Mouse (Mus musculus) liver, postnatal 0 days (tissue): ENCODE data around the gene Serpinb9b.

Experiments used
- CTCF ChIP-seq: sonication (generic); IDR thresholded peaks from 2 replicates; pipeline ENCODE4 v1.5.1; 2016; ENCODE audit warnings: antibody characterized with exemption, low read depth
- EP300 ChIP-seq: IDR thresholded peaks from 2 replicates; pipeline ENCODE4 v1.6.1; 2016; ENCODE audit warnings: antibody characterized with exemption, low read depth, mild to moderate bottlenecking

DNA sequence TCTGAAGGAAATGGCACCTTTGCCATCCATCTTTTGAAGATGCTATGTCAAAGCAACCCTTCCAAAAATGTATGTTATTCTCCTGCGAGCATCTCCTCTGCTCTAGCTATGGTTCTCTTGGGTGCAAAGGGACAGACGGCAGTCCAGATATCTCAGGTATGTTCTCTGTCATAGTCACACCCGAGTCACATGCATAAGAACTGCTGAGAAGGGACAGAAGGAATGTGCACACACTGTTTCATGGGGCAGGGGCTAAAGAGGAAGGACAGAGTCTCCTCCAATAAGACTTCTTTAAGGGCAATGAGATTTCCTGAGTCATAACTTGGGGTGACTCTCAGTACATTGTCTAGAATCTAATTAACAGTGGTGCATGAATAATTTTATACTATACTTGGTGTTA lies 20.7 kb upstream of the Serpinb9b start:
- no peak for TF ChIP-seq CTCF
- TF ChIP-seq EP300, result no peak
